Mouse (Mus musculus) lung, adult 2 months (tissue): ENCODE data around the gene Anp32e.
"Not testable (repeated sequence)": the region's sequence is repeated elsewhere in the genome, so short reads cannot be mapped to it uniquely, and the experiment has no call there.

ENCODE experiments used
- CTCF ChIP-seq: fragments of 200-500 bp; IDR thresholded peaks from 2 replicates; pipeline ENCODE4 v1.5.1; 2011; ENCODE audit warnings: mild to moderate bottlenecking, low read length, control low read depth; ENCODE audit not compliant: insufficient read depth
- POLR2A ChIP-seq: fragments of 200-500 bp; IDR thresholded peaks from 2 replicates; pipeline ENCODE4 v1.6.1; 2011; ENCODE audit warnings: low read depth, mild to moderate bottlenecking, control low read depth, low read length, borderline replicate concordance; ENCODE audit errors: extremely low read depth

DNA sequence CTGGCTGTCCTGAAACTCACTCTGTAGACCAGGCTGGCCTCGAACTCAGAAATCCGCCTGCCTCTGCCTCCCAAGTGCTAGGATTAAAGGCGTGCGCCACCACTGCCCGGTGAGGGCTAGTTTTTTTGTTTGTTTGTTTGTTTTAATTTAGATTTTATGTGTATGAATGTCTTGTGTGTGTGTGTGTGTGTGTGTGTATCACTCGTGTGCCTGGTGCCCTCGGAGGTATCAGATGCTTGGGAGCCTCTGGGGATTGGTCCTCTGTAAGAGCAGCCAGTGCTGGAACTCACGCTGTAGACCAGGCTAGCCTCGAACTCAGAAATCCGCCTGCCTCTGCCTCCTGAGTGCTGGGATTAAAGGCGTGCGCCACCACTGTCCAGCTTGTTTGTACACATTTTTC is 22.5 kb downstream of the Anp32e start:
- TF ChIP-seq CTCF, POLR2A: not testable (repeated sequence)
